ENCODE assay signal across 8 mouse cellular contexts in genomic region chr14:103098587-103099235, GRCm38 (mm10). TPM values are rescaled to one million over a fixed set of nuclear protein-coding genes. Genes with fewer than 3 reads are reported as not detected.
DNase-seq lines count a peak whose midpoint lies in the region; ATAC-seq and TF ChIP-seq lines count a peak whose summit lies in the region.

No protein-coding gene starts in this region.

- peaks cover 44% of the 10 kb centered on the region for H3K79me3 ChIP-seq in C2C12 (ENCODE audit: low read depth)

- ATAC-seq in heart, embryonic 11.5 days (replicated peaks; ENCODE audit: insufficient number of reproducible peaks, low FRiP score, low TSS enrichment) = peak; percentile 82
- peak; percentile 81 for ATAC-seq in kidney, embryonic 16.5 days (ENCODE audit: low FRiP score, low TSS enrichment)
- peak; percentile 81 for ATAC-seq in liver, embryonic 14.5 days (ENCODE audit: insufficient read depth)
- peak; percentile 84 for ATAC-seq in stomach, embryonic 15.5 days (ENCODE audit: insufficient read depth, low FRiP score, low read depth)

- H3K9ac ChIP-seq in heart, embryonic 11.5 days (ENCODE audit: low read depth, low read length) = peak overlapping the region; percentile 100
- H3K9ac ChIP-seq in kidney, embryonic 16.5 days (replicated peaks; ENCODE audit: low read length) = peak overlapping the region; percentile 100
- H3K9ac ChIP-seq in liver, embryonic 14.5 days (replicated peaks) = peak overlapping the region; percentile 98
- H3K9ac ChIP-seq in stomach, embryonic 15.5 days = peak overlapping the region; percentile 93

- peak; percentile 44; the same call in 1 of the 2 replicates for TF ChIP-seq POLR2A in embryonic fibroblast, embryonic 13.5 days (IDR thresholded peaks at IDR 0.05; ENCODE audit: low read depth, low read length)

- peaks cover 51% of the 10 kb centered on the region for H3K79me2 ChIP-seq in C2C12 (ENCODE audit: control insufficient read depth, insufficient read depth)

- no peaks in the 10 kb centered on the region for H3K9me3 ChIP-seq in heart, embryonic 11.5 days (replicated peaks; ENCODE audit: control insufficient read depth, low read length)
- no peaks in the 10 kb centered on the region for H3K9me3 ChIP-seq in kidney, embryonic 16.5 days (ENCODE audit: low read length)
- no peaks in the 10 kb centered on the region for H3K9me3 ChIP-seq in liver, embryonic 14.5 days (ENCODE audit: control insufficient read depth, low read length)
- no peaks in the 10 kb centered on the region for H3K9me3 ChIP-seq in stomach, embryonic 15.5 days

- H3K27ac ChIP-seq in embryonic fibroblast, embryonic 13.5 days (ENCODE audit: insufficient read depth, low read length) = peak overlapping the region; percentile 98
- H3K27ac ChIP-seq in heart, embryonic 11.5 days (ENCODE audit: low read depth, low read length) = peak overlapping the region; percentile 100
- H3K27ac ChIP-seq in kidney, embryonic 16.5 days (ENCODE audit: low read length) = peak overlapping the region; percentile 99
- H3K27ac ChIP-seq in liver, embryonic 14.5 days = peak overlapping the region; percentile 92
- peak overlapping the region; percentile 99 for H3K27ac ChIP-seq in stomach, embryonic 15.5 days

- H3K4me3 ChIP-seq in C2C12 (ENCODE audit: insufficient read depth, poor library complexity, severe bottlenecking) = peak overlapping the region; percentile 79
- peak overlapping the region; percentile 83 for H3K4me3 ChIP-seq in embryonic fibroblast, embryonic 13.5 days (ENCODE audit: insufficient read depth, low read length)
- H3K4me3 ChIP-seq in heart, embryonic 11.5 days (ENCODE audit: low read depth, low read length) = peak overlapping the region; percentile 92
- H3K4me3 ChIP-seq in kidney, embryonic 16.5 days (ENCODE audit: low read length) = peak overlapping the region; percentile 81
- peak overlapping the region; percentile 76 to 82 for H3K4me3 ChIP-seq in liver, embryonic 14.5 days (ENCODE audit: insufficient read depth in 1 of 2, low read depth in 2 of 2, low read length in 2 of 2)
- peak overlapping the region; percentile 85 for H3K4me3 ChIP-seq in stomach, embryonic 15.5 days (replicated peaks)

- under 1% methylated on average over 47 of the region's 86 CpGs for WGBS in heart, embryonic 11.5 days (ENCODE audit: insufficient replicate concordance)
- 0% methylated on average over 42 of the region's 86 CpGs for WGBS in kidney, embryonic 16.5 days
- WGBS in liver, embryonic 14.5 days (ENCODE audit: insufficient replicate concordance) = under 1% methylated on average over 70 of the region's 86 CpGs
- WGBS in stomach, embryonic 15.5 days = under 1% methylated on average over 69 of the region's 86 CpGs

- no peak for TF ChIP-seq EP300 in liver, embryonic 14.5 days (IDR thresholded peaks at IDR 0.05; ENCODE audit: low read depth)

- peak; percentile 90 for DNase-seq in brain, adult 2 months (ENCODE audit: low read depth, low spot score)
- DNase-seq in liver, embryonic 14.5 days (ENCODE audit: low read depth in 3 of 3, low spot score in 3 of 3) = peak; percentile 63 to 78 (median 70)
- DNase-seq in neural tube, embryonic 10.5 days (ENCODE audit: extremely low spot score, low spot score) = peak; percentile 84

- H3K36me3 ChIP-seq in C2C12 (ENCODE audit: control insufficient read depth, insufficient read depth) = peaks cover 16% of the 10 kb centered on the region
- H3K36me3 ChIP-seq in heart, embryonic 11.5 days (ENCODE audit: control insufficient read depth, insufficient read depth, low read length) = 0 out of 2 replicates have a peak, but pooled peaks cover 2% of the 10 kb centered on the region
- H3K36me3 ChIP-seq in kidney, embryonic 16.5 days (ENCODE audit: insufficient read depth, low read length) = peaks cover 5% of the 10 kb centered on the region; the same call in 1 of the 2 replicates
- H3K36me3 ChIP-seq in liver, embryonic 14.5 days (replicated peaks; ENCODE audit: control insufficient read depth, insufficient read depth, low read depth) = peaks cover 13% of the 10 kb centered on the region
- 0 out of 2 replicates have a peak, but pooled peaks cover 3% of the 10 kb centered on the region for H3K36me3 ChIP-seq in stomach, embryonic 15.5 days

- peak overlapping the region; percentile 92 for H3ac ChIP-seq in C2C12 (ENCODE audit: control insufficient read depth, insufficient read length, low read depth)

- TF ChIP-seq CTCF in C2C12 (IDR thresholded peaks at IDR 0.05; ENCODE audit: control insufficient read depth, insufficient read depth, insufficient read length) = no peak
- TF ChIP-seq CTCF in embryonic fibroblast, embryonic 13.5 days (IDR thresholded peaks at IDR 0.05; ENCODE audit: borderline replicate concordance, insufficient read depth, low read length) = no peak
- no peak for TF ChIP-seq CTCF in liver, embryonic 14.5 days (IDR thresholded peaks at IDR 0.05; ENCODE audit: low read depth)

- H3K27me3 ChIP-seq in C2C12 (ENCODE audit: control insufficient read depth, insufficient read depth, insufficient read length) = no peaks in the 10 kb centered on the region
- no peaks in the 10 kb centered on the region for H3K27me3 ChIP-seq in heart, embryonic 11.5 days (ENCODE audit: control insufficient read depth, insufficient read depth, low read length)
- H3K27me3 ChIP-seq in kidney, embryonic 16.5 days (ENCODE audit: insufficient read depth, low read length) = no peaks in the 10 kb centered on the region
- no peaks in the 10 kb centered on the region for H3K27me3 ChIP-seq in liver, embryonic 14.5 days (ENCODE audit: control insufficient read depth, insufficient read depth, low read length)
- H3K27me3 ChIP-seq in stomach, embryonic 15.5 days (replicated peaks) = no peaks in the 10 kb centered on the region

- peaks cover 6% of the 10 kb centered on the region for H3K4me1 ChIP-seq in embryonic fibroblast, embryonic 13.5 days (ENCODE audit: control insufficient read depth, insufficient read depth, low read length)
- no peaks in the 10 kb centered on the region for H3K4me1 ChIP-seq in heart, embryonic 11.5 days (ENCODE audit: control insufficient read depth, insufficient read depth, low read length)
- H3K4me1 ChIP-seq in kidney, embryonic 16.5 days (ENCODE audit: insufficient read depth, low read length) = peaks cover 24% of the 10 kb centered on the region
- peaks cover 0 to 11% of the 10 kb centered on the region in 2 experiments; a peak in 3 of 4 replicates for H3K4me1 ChIP-seq in liver, embryonic 14.5 days (replicated peaks; ENCODE audit: control insufficient read depth in 2 of 2, insufficient read depth in 2 of 2, low read length in 1 of 2)
- H3K4me1 ChIP-seq in stomach, embryonic 15.5 days = peaks cover 18% of the 10 kb centered on the region

- H3K4me2 ChIP-seq in heart, embryonic 11.5 days = peak overlapping the region; percentile 77
- peak overlapping the region; percentile 73 for H3K4me2 ChIP-seq in kidney, embryonic 16.5 days (replicated peaks; ENCODE audit: low read depth, low read length)
- H3K4me2 ChIP-seq in liver, embryonic 14.5 days (ENCODE audit: low read depth) = peak overlapping the region; percentile 78
- peak overlapping the region; percentile 59 for H3K4me2 ChIP-seq in stomach, embryonic 15.5 days

TF ChIP-seq in C2C12, 6 proteins besides CTCF, POLR2A, EP300 and RAD21:
- TF ChIP-seq FOSL1 (IDR thresholded peaks at IDR 0.05; ENCODE audit: insufficient read depth, low read length, poor library complexity, severe bottlenecking) (no peak), MYOG (IDR thresholded peaks at IDR 0.05; ENCODE audit: control insufficient read depth, extremely low read depth, insufficient read length) (no peak), MAX (IDR thresholded peaks at IDR 0.05) (peak; percentile 50)

RNA-seq across cellular contexts. Expression of gene Fbxl3, which starts 0.7 kb away (rescaled TPM):
- polyA plus RNA-seq in C2C12 (2012; fragmentation: generic; extraction: Trizol) = 8.3 TPM
- 59.0 and 66.4 TPM in 2 replicates for polyA plus RNA-seq in embryonic fibroblast, embryonic 13.5 days (2011; ENCODE audit: insufficient read length, low read depth, missing spikeins)
- polyA plus RNA-seq in heart, embryonic 11.5 days (2014; fragmentation: Nextera tagmentation; extraction: Ambion mirVana) = 23.0 and 27.2 TPM in 2 replicates
- polyA plus RNA-seq in kidney, embryonic 16.5 days (2015; fragmentation: Nextera tagmentation; extraction: Ambion mirVana) = 22.0 and 23.5 TPM in 2 replicates
- 17.3 and 21.9 TPM in 2 replicates for polyA plus RNA-seq in liver, embryonic 14.5 days (2012; rRNA removed)
- polyA plus RNA-seq in liver, embryonic 14.5 days (2014; fragmentation: Nextera tagmentation; extraction: Ambion mirVana) = 12.6 and 16.0 TPM in 2 replicates
- 22.5 and 24.2 TPM in 2 replicates for polyA plus RNA-seq in stomach, embryonic 15.5 days (2015; fragmentation: Nextera tagmentation; extraction: Ambion mirVana)

RNA-seq across cellular contexts. Expression of gene Cln5, which starts 28.7 kb away (rescaled TPM):
- polyA plus RNA-seq in C2C12 (2012; fragmentation: generic; extraction: Trizol) = 15.7 TPM
- polyA plus RNA-seq in embryonic fibroblast, embryonic 13.5 days (2011; ENCODE audit: insufficient read length, low read depth, missing spikeins) = 50.8 and 52.9 TPM in 2 replicates
- polyA plus RNA-seq in heart, embryonic 11.5 days (2014; fragmentation: Nextera tagmentation; extraction: Ambion mirVana) = 31.4 and 32.2 TPM in 2 replicates
- 36.7 and 38.1 TPM in 2 replicates for polyA plus RNA-seq in kidney, embryonic 16.5 days (2015; fragmentation: Nextera tagmentation; extraction: Ambion mirVana)
- 6.7 and 9.7 TPM in 2 replicates for polyA plus RNA-seq in liver, embryonic 14.5 days (2012; rRNA removed)
- polyA plus RNA-seq in liver, embryonic 14.5 days (2014; fragmentation: Nextera tagmentation; extraction: Ambion mirVana) = 17.6 and 20.2 TPM in 2 replicates
- 29.2 and 31.8 TPM in 2 replicates for polyA plus RNA-seq in stomach, embryonic 15.5 days (2015; fragmentation: Nextera tagmentation; extraction: Ambion mirVana)

RNA-seq across cellular contexts. Expression of gene Acod1, which starts 51.9 kb away (rescaled TPM):
- polyA plus RNA-seq in C2C12 (2012; fragmentation: generic; extraction: Trizol) = not detected
- not detected in 2 replicates for polyA plus RNA-seq in embryonic fibroblast, embryonic 13.5 days (2011; ENCODE audit: insufficient read length, low read depth, missing spikeins)
- not detected in 2 replicates for polyA plus RNA-seq in heart, embryonic 11.5 days (2014; fragmentation: Nextera tagmentation; extraction: Ambion mirVana)
- polyA plus RNA-seq in kidney, embryonic 16.5 days (2015; fragmentation: Nextera tagmentation; extraction: Ambion mirVana) = not detected in 2 replicates
- 0.03 and 0.08 TPM in 2 replicates for polyA plus RNA-seq in liver, embryonic 14.5 days (2012; rRNA removed)
- 0.06 and 0.15 TPM in 2 replicates for polyA plus RNA-seq in liver, embryonic 14.5 days (2014; fragmentation: Nextera tagmentation; extraction: Ambion mirVana)
- 0.05 TPM in 1 of 2 replicates, not detected in the other for polyA plus RNA-seq in stomach, embryonic 15.5 days (2015; fragmentation: Nextera tagmentation; extraction: Ambion mirVana)

Comparison
In these comparisons a context has a peak if more than half of its experiments do, and no peak if none do; other contexts are left out.
1. Peak in every context shown above with its lines: DNase-seq, ATAC-seq, H3K4me3 ChIP-seq and H3K27ac ChIP-seq.